Mouse (Mus musculus) MEL (cell line): ENCODE results near the gene Krt5.

ENCODE experiments used
- CHD1 ChIP-seq: IDR thresholded peaks from 2 replicates; pipeline ENCODE4 v1.6.1; 2012; ENCODE audit warnings: low read depth, mild to moderate bottlenecking, inconsistent platforms, low read length, improper control_type of control experiment
- CTCF ChIP-seq, 3 experiments: IDR thresholded peaks in 2 of 3; conservative IDR thresholded peaks in 1 of 3; 2 replicates each; pipeline ENCODE4 v1.5.1; 2011 to 2012; ENCODE audit warnings: low read length in 3 of 3, low read depth in 2 of 3, mild to moderate bottlenecking in 2 of 3, improper control_type of control experiment in 1 of 3, inconsistent platforms in 1 of 3, mixed read lengths in 1 of 3, moderate library complexity in 1 of 3; ENCODE audit not compliant: control insufficient read depth in 1 of 3, insufficient read depth in 1 of 3, poor library complexity in 1 of 3, severe bottlenecking in 1 of 3
- E2F4 ChIP-seq: IDR thresholded peaks from 2 replicates; pipeline ENCODE4 v1.6.1; 2011; ENCODE audit warnings: low read depth, low read length, improper control_type of control experiment, borderline replicate concordance
- ELF1 ChIP-seq: IDR thresholded peaks from 2 replicates; pipeline ENCODE4 v1.6.1; 2014; ENCODE audit warnings: low read depth, mild to moderate bottlenecking, inconsistent platforms, low read length, improper control_type of control experiment, moderate library complexity
- EP300 ChIP-seq, 2 experiments: IDR thresholded peaks; 2 replicates each; pipeline ENCODE4 v1.6.1; 2011; ENCODE audit warnings: improper control_type of control experiment in 2 of 2, low read length in 2 of 2, low read depth in 1 of 2, mild to moderate bottlenecking in 1 of 2
- MAFK ChIP-seq: IDR thresholded peaks from 2 replicates; pipeline ENCODE4 v1.6.1; 2011; ENCODE audit warnings: low read depth, mild to moderate bottlenecking, low read length, improper control_type of control experiment, borderline replicate concordance
- MAX ChIP-seq: IDR thresholded peaks from 2 replicates; pipeline ENCODE4 v1.6.1; 2011; ENCODE audit warnings: low read length, improper control_type of control experiment
- POLR2A ChIP-seq, 2 experiments: IDR thresholded peaks; 2 replicates each; pipeline ENCODE4 v1.6.1; 2011 to 2012; ENCODE audit warnings: low read length in 2 of 2, mild to moderate bottlenecking in 2 of 2, control low read depth in 1 of 2, improper control_type of control experiment in 1 of 2, low read depth in 1 of 2, moderate library complexity in 1 of 2; ENCODE audit not compliant: control insufficient read depth in 1 of 2, insufficient read depth in 1 of 2, poor library complexity in 1 of 2
- RCOR1 ChIP-seq: IDR thresholded peaks from 2 replicates; pipeline ENCODE4 v1.6.1; 2012; ENCODE audit warnings: low read depth, mild to moderate bottlenecking, inconsistent platforms, low read length, improper control_type of control experiment
- TBP ChIP-seq: IDR thresholded peaks from 2 replicates; pipeline ENCODE4 v1.8.0; 2011; ENCODE audit warnings: low read depth, low read length, improper control_type of control experiment
- ZNF384 ChIP-seq: IDR thresholded peaks from 2 replicates; pipeline ENCODE4 v1.6.1; 2012; ENCODE audit warnings: low read depth, mild to moderate bottlenecking, inconsistent platforms, low read length, improper control_type of control experiment

DNA sequence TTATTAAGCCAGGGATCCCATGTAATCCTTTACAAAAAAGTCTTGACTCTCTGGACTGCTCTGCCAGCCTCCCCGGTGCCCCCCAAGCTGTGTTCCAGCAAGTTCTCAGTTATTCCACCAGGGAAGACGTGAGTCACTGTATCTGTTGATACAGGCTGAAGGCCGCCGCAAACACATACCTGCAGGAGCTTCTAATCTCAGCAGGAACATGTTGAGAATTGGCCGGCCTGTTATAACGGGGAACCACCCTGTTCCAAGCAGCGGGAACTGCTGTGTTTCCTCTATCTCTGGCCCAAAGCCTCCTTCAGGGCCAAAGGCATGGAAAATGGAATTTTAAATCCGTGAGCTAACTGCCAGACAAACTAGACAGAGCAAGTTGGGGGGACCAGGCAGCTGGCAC lies 1.0 kb upstream of the Krt5 start:
- TF ChIP-seq RCOR1 (no peak), POLR2A (IDR thresholded peaks at IDR 0.05; ENCODE audit: control insufficient read depth in 1 of 2, insufficient read depth in 1 of 2, low read depth in 1 of 2, low read length in 2 of 2, poor library complexity in 1 of 2) (no peak), CTCF (IDR thresholded peaks at IDR 0.05 in 2 of 3, conservative IDR thresholded peaks at IDR 0.05 in 1 of 3; ENCODE audit: control insufficient read depth in 1 of 3, insufficient read depth in 1 of 3, low read depth in 2 of 3, low read length in 3 of 3, poor library complexity in 1 of 3, severe bottlenecking in 1 of 3) (no peak), CHD1 (no peak), MAFK (no peak), TBP (no peak), EP300 (IDR thresholded peaks at IDR 0.05; ENCODE audit: low read depth in 1 of 2, low read length in 2 of 2) (no peak), E2F4 (no peak), MAX (no peak), ZNF384 (no peak), ELF1 (no peak)
